Comparison of ENCODE assay signal across 9 mouse cellular contexts in the genomic region with DNA sequence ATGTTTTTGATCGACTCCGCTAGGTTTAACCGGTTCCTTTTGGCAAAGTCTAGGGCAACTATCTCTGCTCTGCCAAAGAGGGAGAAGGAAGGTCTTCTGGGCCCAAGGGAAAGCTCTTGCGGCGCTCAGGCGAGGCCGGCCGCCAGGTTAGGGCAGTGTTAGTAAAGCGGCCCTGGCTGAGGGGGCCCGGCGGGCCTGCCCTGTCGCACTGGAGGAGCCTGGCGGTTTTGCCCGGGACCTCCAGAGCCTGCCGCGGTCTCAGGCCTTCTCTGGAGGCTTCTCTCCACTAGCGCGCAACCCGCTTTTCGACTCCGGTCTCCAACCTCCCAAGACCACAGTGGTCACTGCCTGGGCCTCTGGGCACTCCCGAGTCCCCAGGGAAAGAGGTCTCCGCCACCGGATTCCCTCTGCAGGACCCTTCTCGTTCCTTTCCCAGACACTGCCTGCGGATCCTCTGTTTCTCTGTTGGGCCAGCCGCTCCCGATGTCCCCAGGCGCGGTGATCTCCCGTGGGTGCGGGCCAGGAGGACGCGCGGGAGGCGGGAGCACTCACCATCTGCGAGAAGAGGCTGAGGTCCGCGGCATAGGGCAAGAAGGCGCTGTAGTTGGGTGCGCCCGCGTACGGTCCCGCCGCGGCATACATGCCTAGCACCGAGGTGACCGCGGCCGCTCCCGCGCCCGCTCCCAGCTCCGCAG. TPM values are rescaled to one million over a fixed set of nuclear protein-coding genes. Genes with fewer than 3 reads are reported as not detected.
A peak's percentile ranks its signal among the peaks of the same experiment; 100 is the strongest.
DNase-seq lines count a peak whose midpoint lies in the region; ATAC-seq lines count a peak whose summit lies in the region.
"Had no signal": no experiment of that assay in that cellular context is flagged by ENCODE, and none has a peak within 500 bp of the region (broad histone marks: within the 10 kb centered on the region; RNA-seq: fewer than 3 reads in every experiment).

No protein-coding gene starts in this region.

- peak; percentile 37 for DNase-seq in left cerebral cortex, postnatal 4 days
- DNase-seq in left cerebral cortex, adult 9 months (ENCODE audit: low spot score in 2 of 2), result no peak
- DNase-seq in forebrain, embryonic 10.5 days (ENCODE audit: extremely low spot score, low spot score), result peak; percentile 67
- peak; percentile 80 for DNase-seq in neural tube, embryonic 10.5 days (ENCODE audit: extremely low spot score, low spot score)
- DNase-seq in left cerebral cortex, adult 18-20 months (ENCODE audit: low spot score in 2 of 2), result no peak

- peak overlapping the region; percentile 59 for H3K4me3 ChIP-seq in forebrain, embryonic 10.5 days
- H3K4me3 ChIP-seq in intestine, embryonic 15.5 days (replicated peaks), result peak overlapping the region; percentile 37
- H3K4me3 ChIP-seq: left cerebral cortex, adult 2 months had no signal

- peaks cover 99% of the 10 kb centered on the region for H3K27me3 ChIP-seq in forebrain, embryonic 10.5 days (ENCODE audit: poor library complexity, severe bottlenecking)
- peaks cover 94% of the 10 kb centered on the region for H3K27me3 ChIP-seq in intestine, embryonic 15.5 days (replicated peaks)

- no peaks in the 10 kb centered on the region for H3K9me3 ChIP-seq in forebrain, embryonic 10.5 days
- H3K9me3 ChIP-seq in intestine, embryonic 15.5 days, result no peaks in the 10 kb centered on the region

- H3K36me3 ChIP-seq in forebrain, embryonic 10.5 days (replicated peaks), result no peaks in the 10 kb centered on the region
- H3K36me3 ChIP-seq in intestine, embryonic 15.5 days, result no peaks in the 10 kb centered on the region

- peaks cover 62% of the 10 kb centered on the region for H3K4me1 ChIP-seq in forebrain, embryonic 10.5 days
- peaks cover 21% of the 10 kb centered on the region for H3K4me1 ChIP-seq in intestine, embryonic 15.5 days (replicated peaks)

- peak overlapping the region; percentile 80 for H3K27ac ChIP-seq in forebrain, embryonic 10.5 days
- no peak overlapping the region for H3K27ac ChIP-seq in intestine, embryonic 15.5 days
- H3K27ac ChIP-seq: left cerebral cortex, adult 2 months had no signal

- intact Hi-C loops in left cerebral cortex, postnatal 4 days (cut with DNase I), result loop anchor here (5.0 kb wide), 1 partner anchor 334 kb away; no protein-coding TSS in a partner anchor

- H3K4me2 ChIP-seq in intestine, embryonic 15.5 days (replicated peaks), result peak overlapping the region; percentile 81

- under 1% methylated on average over 55 of the region's 55 CpGs for WGBS in forebrain, embryonic 10.5 days
- under 1% methylated on average over 55 of the region's 55 CpGs for WGBS in intestine, embryonic 15.5 days

- H3K9ac ChIP-seq in intestine, embryonic 15.5 days, result no peak overlapping the region

- ATAC-seq in intestine, embryonic 15.5 days, result peak; percentile 21
- no peak for ATAC-seq in frontal cortex, adult (ENCODE audit: low TSS enrichment)
- no peak for ATAC-seq in cerebellum, adult (ENCODE audit: insufficient number of reproducible peaks, low FRiP score, low TSS enrichment)

RNA-seq across cellular contexts. Expression of gene Irx1, which starts 0.7 kb away (rescaled TPM):
- 1 to 10 TPM in 1 of 2 experiments, under 1 TPM in 1; 0.34 to 1.2 TPM for total RNA-seq in left cerebral cortex, postnatal 4 days (2021)
- polyA plus RNA-seq in forebrain, embryonic 10.5 days (2016; fragmentation: Nextera tagmentation; extraction: Ambion mirVana), result 0.31 and 0.40 TPM in 2 replicates
- not detected in 2 replicates for polyA plus RNA-seq in intestine, embryonic 15.5 days (2015; fragmentation: Nextera tagmentation; extraction: Ambion mirVana)
- total RNA-seq in left cerebral cortex, adult 18-20 months (2021), result under 1 TPM; 0.37 to 0.49 TPM

Comparison
In these comparisons a context has a peak if more than half of its experiments do, and no peak if none do; other contexts are left out.
1. DNase-seq: peak in left cerebral cortex, postnatal 4 days (single experiment), forebrain, embryonic 10.5 days (single experiment) and neural tube, embryonic 10.5 days (single experiment); none in left cerebral cortex, adult 9 months (0 of 2) and left cerebral cortex, adult 18-20 months (0 of 2).